Mouse (Mus musculus): ENCODE results near the gene Ncam2. TPM values are rescaled to one million over a fixed set of nuclear protein-coding genes. Genes with fewer than 3 reads are reported as not detected.

The Ncam2 gene
- total RNA-seq (2021) (1 to 10 TPM in 1 of 2 experiments, under 1 TPM in 1; 0.81 to 1.5 TPM), polyA plus RNA-seq (2012; rRNA removed) (0.07 and 0.10 TPM in 2 replicates)
- long read RNA-seq, partial matches to known transcripts: 0 of 1 reads
- long read RNA-seq, other reads (novel, unspliced or antisense): 1 of 1 reads

- DNase-seq: peak; percentile 59
These were observed at the start of gene Ncam2 for GRCm38 (mm10) chr16:81200201-81201071. Ncam2 (plus strand) TSS chr16:81200697.

- no peak for DNase-seq
These were observed 29.7 kb upstream of the Ncam2 start for GRCm38 (mm10) chr16:81170828-81171227.

- DNase-seq: peak; percentile 33
These were observed 25.1 kb upstream of the Ncam2 start for GRCm38 (mm10) chr16:81175302-81175943.

GRCm38 (mm10) chr16:81179801-81180200 lies 20.7 kb upstream of the Ncam2 start:
- no peak for DNase-seq

- no peak for DNase-seq
These were observed 12.8 kb upstream of the Ncam2 start for GRCm38 (mm10) chr16:81187579-81188179.

GRCm38 (mm10) chr16:81191621-81192020 lies 8.9 kb upstream of the Ncam2 start:
- DNase-seq: no peak

- DNase-seq: no peak
These were observed 7.9 kb upstream of the Ncam2 start for GRCm38 (mm10) chr16:81192607-81193006.

- DNase-seq: no peak
These were observed 1.0 kb upstream of the Ncam2 start for GRCm38 (mm10) chr16:81199467-81199866.

- no peak for DNase-seq
These were observed 974 bp downstream of the Ncam2 start for GRCm38 (mm10) chr16:81201471-81201870.

- peak; percentile 23 for DNase-seq
These were observed 1.5 kb downstream of the Ncam2 start for GRCm38 (mm10) chr16:81201992-81202391.

GRCm38 (mm10) chr16:81202721-81203161 lies 2.2 kb downstream of the Ncam2 start:
- DNase-seq: no peak

GRCm38 (mm10) chr16:81204405-81205034 lies 4.0 kb downstream of the Ncam2 start:
- DNase-seq: no peak

- DNase-seq: no peak
These were observed 20.7 kb downstream of the Ncam2 start for GRCm38 (mm10) chr16:81221176-81221575.

GRCm38 (mm10) chr16:81223841-81224240 lies 23.3 kb downstream of the Ncam2 start:
- DNase-seq: no peak

GRCm38 (mm10) chr16:81224253-81224652 lies 23.8 kb downstream of the Ncam2 start:
- DNase-seq: no peak

GRCm38 (mm10) chr16:81254875-81255274 lies 54.4 kb downstream of the Ncam2 start:
- DNase-seq: no peak

- DNase-seq: no peak
These were observed 59.9 kb downstream of the Ncam2 start for GRCm38 (mm10) chr16:81260429-81260828.

GRCm38 (mm10) chr16:81273597-81274360 lies 73.3 kb downstream of the Ncam2 start:
- no peak for DNase-seq

GRCm38 (mm10) chr16:81284241-81284640 lies 83.7 kb downstream of the Ncam2 start:
- DNase-seq: peak; percentile 7

GRCm38 (mm10) chr16:81284859-81285837 lies 84.7 kb downstream of the Ncam2 start:
- no peak for DNase-seq

Measured in adrenal gland, adult 2 months (tissue).